Mouse (Mus musculus) neural tube, embryonic 11.5 days (tissue): ENCODE data around the gene Gpr19. TPM values are rescaled to one million over a fixed set of nuclear protein-coding genes. Genes with fewer than 3 reads are reported as not detected.

Source experiments
- ATAC-seq: fragments of 200-750 bp; cut with Nextera tagmentation; 2 replicates; pipeline ENCODE4 v1.8.0; 2017; ENCODE audit warnings: moderate number of reproducible peaks, mild to moderate bottlenecking, moderate TSS enrichment, moderate library complexity; ENCODE audit not compliant: insufficient read depth, low FRiP score, low TSS enrichment
- DNase-seq: peaks from one replicate; pipeline ENCODE4 v3.0.0-alpha.2; 2015; ENCODE audit warnings: low spot score
- H3K27ac ChIP-seq: fragments of 300-500 bp; sonication (generic); 2 replicates; pipeline ENCODE4 v1.5.1; 2014; ENCODE audit warnings: low read depth, mild to moderate bottlenecking, low read length
- H3K27me3 ChIP-seq: fragments of 300-500 bp; sonication (generic); 2 replicates; pipeline ENCODE4 v1.6.1; 2014; ENCODE audit warnings: mild to moderate bottlenecking, low read length, mixed read lengths; ENCODE audit not compliant: control insufficient read depth, insufficient read depth
- H3K36me3 ChIP-seq: fragments of 300-500 bp; sonication (generic); 2 replicates; pipeline ENCODE4 v1.6.1; 2014; ENCODE audit warnings: mild to moderate bottlenecking, low read length, moderate library complexity, mixed read lengths; ENCODE audit not compliant: control insufficient read depth, insufficient read depth
- H3K4me1 ChIP-seq: fragments of 300-500 bp; sonication (generic); 2 replicates; pipeline ENCODE4 v1.6.1; 2014; ENCODE audit warnings: low read length, mixed read lengths; ENCODE audit not compliant: control insufficient read depth, insufficient read depth
- H3K4me2 ChIP-seq: fragments of 300-500 bp; sonication (generic); 2 replicates; pipeline ENCODE4 v1.6.1; 2014; ENCODE audit warnings: low read depth, mild to moderate bottlenecking, moderate library complexity
- H3K4me3 ChIP-seq: fragments of 300-500 bp; sonication (generic); 2 replicates; pipeline ENCODE4 v1.5.1; 2014; ENCODE audit warnings: low read depth, low read length
- H3K9ac ChIP-seq: fragments of 300-500 bp; sonication (generic); 2 replicates; pipeline ENCODE4 v1.6.1; 2014; ENCODE audit warnings: mild to moderate bottlenecking, low read length
- H3K9me3 ChIP-seq: fragments of 300-500 bp; sonication (generic); 2 replicates; pipeline ENCODE4 v1.6.1; 2016; ENCODE audit warnings: low read length; ENCODE audit not compliant: control insufficient read depth
- WGBS: fragments of 180-500 bp; shearing (Covaris S2); extraction: QIAGEN DNeasy Blood & Tissue Kit; methylation state at CpG from one replicate; pipeline ENCODE4 v1.1.7; 2014; 5-methylcytosine and 5-hydroxymethylcytosine counted together
- polyA plus RNA-seq: library from polyadenylated mRNA; unstranded; fragments of >200 nt; fragmentation: Nextera tagmentation; extraction: Ambion mirVana; gene quantifications from 2 replicates; pipeline ENCODE4 v1.2.1, GENCODE M21; 2014

Gpr19 gene
- polyA plus RNA-seq, 1 experiment from 2014 or later = 31.0 TPM

DNA sequence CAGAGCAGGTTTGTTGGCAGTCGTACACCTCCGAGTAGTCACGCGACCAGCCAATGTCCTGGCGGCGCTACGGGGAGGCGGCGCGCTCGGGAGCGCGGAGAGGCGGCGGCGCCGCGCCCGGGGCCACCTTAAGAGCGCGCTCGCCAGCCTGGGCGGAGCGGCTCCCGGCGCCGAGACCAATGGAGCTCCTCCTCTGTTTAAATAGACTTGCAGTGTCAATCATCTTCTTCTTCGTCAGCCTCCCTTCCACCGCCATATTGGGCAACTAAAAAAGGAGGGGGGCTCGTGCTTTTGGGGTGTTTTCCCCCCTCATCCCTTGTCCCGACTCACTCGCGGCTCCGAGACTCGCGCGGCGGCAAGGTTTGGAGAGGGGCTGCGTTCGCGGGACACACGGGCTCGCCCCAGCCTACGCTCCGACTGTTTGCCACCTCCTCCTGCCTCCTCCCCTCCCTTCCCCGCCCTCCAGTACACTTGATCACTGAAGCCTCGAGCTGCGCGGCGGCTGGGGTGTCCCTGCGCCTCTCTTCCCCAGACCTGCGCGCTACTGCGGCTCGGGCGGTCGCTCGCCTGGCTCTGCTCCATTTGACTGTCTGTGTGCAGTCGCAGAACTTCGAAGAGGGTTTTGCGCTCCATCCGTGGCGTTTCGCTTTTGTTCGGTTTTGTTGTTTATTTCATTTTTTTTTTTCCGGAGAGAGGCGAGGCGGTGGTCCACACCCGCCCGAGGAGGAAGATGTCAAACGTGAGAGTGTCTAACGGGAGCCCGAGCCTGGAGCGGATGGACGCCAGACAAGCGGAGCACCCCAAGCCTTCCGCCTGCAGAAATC, 22.0 kb upstream of the Gpr19 start, which contains the start of gene Cdkn1b:
Gene Cdkn1b, plus strand, starts transcription at position 212 of the 824 bp plus-strand sequence.
- DNase-seq (peak; percentile 95), ATAC-seq (peak; percentile 95)
- Histone ChIP-seq H3K27ac (peak within 1 kb of the TSS; percentile 92), H3K27me3 (no peaks in the 10 kb centered on the region), H3K9ac (peak within 1 kb of the TSS; percentile 91), H3K36me3 (no peaks in the 10 kb centered on the region), H3K9me3 (no peaks in the 10 kb centered on the region), H3K4me3 (peak within 1 kb of the TSS; percentile 96), H3K4me2 (peak within 1 kb of the TSS; percentile 94), H3K4me1 (peaks cover 15% of the 10 kb centered on the region; the same call in 1 of the 2 replicates)
- WGBS = under 1% methylated on average over 77 of the region's 77 CpGs

DNA sequence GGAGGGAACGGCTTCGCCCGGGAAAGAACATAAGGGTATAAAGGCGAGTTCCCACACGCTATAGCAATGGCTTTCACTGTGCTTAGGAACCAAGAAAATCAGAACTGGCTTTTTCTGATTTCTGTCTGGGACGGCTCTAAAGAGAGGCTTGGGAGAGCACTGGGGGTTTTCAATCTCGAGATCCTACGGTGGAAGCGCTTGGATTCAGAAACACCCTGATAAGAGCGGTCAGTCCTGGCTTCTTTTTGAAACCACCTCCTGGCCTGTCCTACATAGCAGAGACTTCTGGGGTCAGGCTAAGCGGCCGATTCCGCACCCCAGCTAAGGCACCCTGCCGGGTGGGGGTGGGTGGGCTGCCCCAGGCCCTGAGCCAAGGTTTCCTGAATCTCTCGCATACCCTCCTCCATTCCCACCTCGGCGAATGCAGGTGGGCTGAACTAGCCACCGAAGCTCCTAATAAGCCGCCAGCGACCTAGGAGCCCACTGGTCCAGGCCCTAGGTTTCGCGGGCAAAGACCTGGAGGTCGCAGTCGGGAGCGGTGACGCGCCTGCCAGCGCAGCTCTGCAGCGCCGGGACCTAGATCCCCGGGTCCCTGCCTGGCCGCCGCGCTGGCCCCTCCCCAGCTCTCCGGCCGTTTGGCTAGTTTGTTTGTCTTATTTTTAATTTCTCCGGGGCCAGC, 21.3 kb upstream of the Gpr19 start:
- Histone ChIP-seq H3K27me3 (no peaks in the 10 kb centered on the region), H3K4me2 (peak overlapping the region; percentile 94), H3K36me3 (no peaks in the 10 kb centered on the region), H3K4me1 (peaks cover 15% of the 10 kb centered on the region; the same call in 1 of the 2 replicates), H3K9me3 (no peaks in the 10 kb centered on the region), H3K4me3 (peak overlapping the region; percentile 96), H3K27ac (peak overlapping the region; percentile 92), H3K9ac (peak overlapping the region; percentile 91)
- DNase-seq = no peak
- 2% methylated on average over 36 of the region's 37 CpGs for WGBS
- peak; percentile 80 for ATAC-seq

DNA sequence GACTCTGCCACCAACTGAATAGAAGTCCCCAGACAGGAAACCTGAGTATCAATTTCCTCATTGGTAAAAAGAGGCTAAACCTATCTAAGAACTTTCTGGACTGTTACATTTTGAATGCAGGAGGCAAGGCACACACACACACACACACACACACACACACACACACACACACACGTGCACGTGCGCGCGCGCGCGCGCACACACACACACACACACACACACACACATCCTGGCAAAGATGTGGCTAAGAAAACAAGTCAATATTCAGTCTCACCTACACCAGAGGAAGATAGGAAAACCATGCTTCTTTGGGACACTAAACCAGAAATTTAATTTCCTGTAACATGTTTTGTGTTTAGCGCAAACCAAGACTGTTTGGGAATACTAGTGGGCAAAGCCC, 20.4 kb upstream of the Gpr19 start:
- H3K27me3 ChIP-seq = no peaks in the 10 kb centered on the region
- no peak for DNase-seq
- WGBS = 95% methylated on average over 10 of the region's 10 CpGs
- H3K4me1 ChIP-seq = peaks cover 15% of the 10 kb centered on the region; the same call in 1 of the 2 replicates
- no peak overlapping the region for H3K9ac ChIP-seq
- H3K27ac ChIP-seq = no peak overlapping the region
- H3K9me3 ChIP-seq = no peaks in the 10 kb centered on the region
- H3K36me3 ChIP-seq = no peaks in the 10 kb centered on the region
- ATAC-seq = no peak
- H3K4me3 ChIP-seq = no peak overlapping the region
- H3K4me2 ChIP-seq = no peak overlapping the region

DNA sequence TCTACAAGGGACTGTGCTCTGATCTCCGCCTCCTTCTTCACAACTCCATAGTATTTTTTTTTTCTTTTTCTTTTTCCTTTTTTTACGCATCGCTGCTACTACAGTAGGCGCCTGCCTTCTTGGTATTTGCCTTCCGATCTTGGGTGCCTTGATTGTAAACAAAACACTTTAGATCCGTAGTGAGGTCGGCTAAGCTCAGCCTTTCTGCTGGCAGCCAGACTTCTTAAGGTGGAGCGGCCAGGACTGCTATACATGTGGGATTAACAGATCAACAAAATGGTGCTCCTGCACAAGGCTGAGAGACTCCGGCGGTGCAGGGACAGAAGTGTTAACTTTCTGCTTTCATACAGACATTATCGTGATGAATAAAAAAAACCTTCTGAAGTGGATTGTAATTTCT, 18.7 kb upstream of the Gpr19 start:
- Histone ChIP-seq H3K4me3 (peak overlapping the region; percentile 38), H3K4me1 (peaks cover 6% of the 10 kb centered on the region; the same call in 1 of the 2 replicates), H3K4me2 (peak overlapping the region; percentile 63), H3K36me3 (no peaks in the 10 kb centered on the region), H3K27ac (no peak overlapping the region), H3K9ac (peak overlapping the region; percentile 15), H3K27me3 (no peaks in the 10 kb centered on the region), H3K9me3 (no peaks in the 10 kb centered on the region)
- 4% methylated on average over 11 of the region's 11 CpGs for WGBS
- no peak for ATAC-seq
- DNase-seq = peak; percentile 58

DNA sequence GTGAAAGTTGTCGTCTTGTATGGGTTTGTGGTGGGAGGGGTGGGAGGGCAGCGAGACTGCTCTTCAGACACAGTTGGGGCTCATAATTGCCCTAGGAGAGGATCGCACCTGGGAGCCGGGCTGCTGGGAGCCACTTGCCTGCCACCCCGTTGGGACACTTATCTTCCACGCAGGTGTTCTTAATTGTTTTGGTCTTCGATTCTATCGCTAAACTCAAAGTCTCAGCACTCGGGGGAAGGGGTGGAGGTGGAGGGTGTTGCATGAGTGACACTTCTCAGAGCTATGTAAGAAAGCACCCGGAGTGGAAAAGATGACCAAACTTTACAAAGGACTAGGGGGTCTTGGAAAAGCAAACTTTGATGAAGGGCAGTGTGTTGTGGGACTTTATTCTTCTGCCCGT, 18.3 kb upstream of the Gpr19 start:
- DNase-seq (no peak), ATAC-seq (no peak)
- H3K9ac ChIP-seq = peak overlapping the region; percentile 15
- H3K36me3 ChIP-seq = no peaks in the 10 kb centered on the region
- no peak overlapping the region for H3K27ac ChIP-seq
- peaks cover 3% of the 10 kb centered on the region; the same call in 1 of the 2 replicates for H3K4me1 ChIP-seq
- no peaks in the 10 kb centered on the region for H3K27me3 ChIP-seq
- H3K4me2 ChIP-seq = peak overlapping the region; percentile 63
- under 1% methylated on average over 11 of the region's 11 CpGs for WGBS
- H3K9me3 ChIP-seq = no peaks in the 10 kb centered on the region
- peak overlapping the region; percentile 38 for H3K4me3 ChIP-seq

DNA sequence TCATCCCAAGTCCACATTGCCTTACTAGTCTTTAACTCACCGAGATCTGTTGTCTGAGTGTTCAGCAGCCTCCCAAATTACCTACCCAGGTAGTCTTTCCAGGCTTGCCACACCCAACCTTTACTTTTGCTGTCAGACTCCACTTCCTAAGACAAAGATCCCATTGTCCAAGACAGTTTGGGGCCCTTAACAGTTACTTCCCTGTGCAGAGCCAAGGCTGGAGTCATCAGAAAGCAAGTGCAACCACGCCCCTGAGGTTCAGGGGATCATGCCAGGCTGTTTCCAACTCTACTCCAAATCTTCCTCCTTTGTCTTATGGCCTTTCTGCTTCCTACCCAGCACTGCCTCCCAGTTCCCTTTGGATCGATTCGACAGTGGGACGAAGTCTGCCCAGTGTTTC, 16.1 kb upstream of the Gpr19 start:
- Histone ChIP-seq H3K4me2 (no peak overlapping the region), H3K4me3 (no peak overlapping the region), H3K27me3 (no peaks in the 10 kb centered on the region), H3K36me3 (no peaks in the 10 kb centered on the region), H3K9ac (no peak overlapping the region), H3K4me1 (peaks cover 3% of the 10 kb centered on the region; the same call in 1 of the 2 replicates), H3K27ac (no peak overlapping the region), H3K9me3 (no peaks in the 10 kb centered on the region)
- no peak for ATAC-seq
- WGBS = 85% methylated on average over 5 of the region's 5 CpGs
- no peak for DNase-seq

DNA sequence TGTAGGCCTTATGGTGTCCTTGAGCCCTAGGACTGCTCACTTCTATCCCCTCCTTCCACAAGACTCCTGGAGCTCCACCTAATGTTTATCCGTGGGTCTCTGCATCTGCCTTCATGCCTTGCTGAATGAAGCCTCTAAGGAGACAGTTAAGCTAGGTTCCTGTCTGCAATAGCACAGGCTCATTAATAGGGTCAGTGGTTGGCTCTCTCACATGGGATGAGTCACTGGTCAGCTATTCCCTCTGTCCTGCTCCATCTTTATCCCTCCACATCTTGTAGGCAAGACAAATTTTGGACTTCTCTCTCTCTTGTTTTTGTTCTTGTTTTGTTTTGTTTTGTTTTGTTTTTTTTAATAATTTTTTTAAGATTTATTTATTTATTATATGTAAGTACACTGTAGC, 7.4 kb upstream of the Gpr19 start:
- H3K4me3 ChIP-seq = no peak overlapping the region
- H3K4me2 ChIP-seq = no peak overlapping the region
- 83% methylated on average over 1 of the region's 1 CpGs for WGBS
- no peak overlapping the region for H3K9ac ChIP-seq
- no peak overlapping the region for H3K27ac ChIP-seq
- ATAC-seq (no peak), DNase-seq (no peak)
- no peaks in the 10 kb centered on the region for H3K4me1 ChIP-seq
- H3K27me3 ChIP-seq = no peaks in the 10 kb centered on the region
- no peaks in the 10 kb centered on the region for H3K36me3 ChIP-seq
- no peaks in the 10 kb centered on the region for H3K9me3 ChIP-seq

DNA sequence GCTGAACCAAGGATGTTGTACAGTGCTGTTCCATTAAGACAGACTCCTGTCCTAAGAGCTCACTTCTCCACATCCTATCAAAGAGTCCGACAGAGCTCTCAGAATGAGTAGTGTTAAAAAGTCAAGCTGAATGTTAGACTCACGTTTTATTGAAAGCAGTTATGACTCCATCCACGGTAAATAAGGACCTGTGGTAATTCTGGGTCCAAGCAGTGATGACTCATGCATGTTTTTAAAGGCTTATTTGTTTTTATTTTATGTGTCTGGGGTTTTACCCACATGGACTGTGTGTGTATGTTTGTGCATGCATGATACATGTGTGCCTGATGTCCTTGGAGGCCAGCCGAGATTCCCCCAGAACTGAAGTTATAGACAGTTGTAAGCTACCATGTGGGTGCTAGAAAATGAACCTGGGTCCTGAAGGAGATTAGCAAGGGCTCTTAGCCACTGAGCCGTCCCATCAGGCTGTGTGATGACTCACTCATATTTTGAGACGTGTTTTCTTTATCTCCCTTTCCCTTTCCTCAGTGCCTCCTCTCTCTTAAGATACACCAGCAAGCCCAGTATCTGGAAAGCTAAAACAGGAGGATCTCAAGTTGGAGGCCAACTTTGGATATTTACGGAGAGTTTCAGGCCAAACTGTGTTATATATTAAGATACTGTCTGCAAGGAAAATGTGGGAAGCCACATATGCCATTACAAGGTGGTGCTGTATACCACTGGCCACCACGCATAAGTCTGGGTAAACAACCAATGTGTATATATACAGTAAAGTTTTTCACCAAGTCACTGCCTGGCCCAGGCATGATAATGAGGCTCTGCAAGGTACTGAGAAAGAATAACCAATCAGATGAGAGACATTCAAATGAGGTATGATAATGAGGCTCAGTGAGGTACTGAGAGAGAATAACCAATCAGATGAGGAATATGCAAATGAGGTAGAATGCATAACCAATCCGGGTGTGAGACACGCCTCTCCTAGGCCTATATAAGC, 5.8 kb upstream of the Gpr19 start:
- Histone ChIP-seq H3K4me1 (no peaks in the 10 kb centered on the region), H3K9ac (no peak overlapping the region), H3K36me3 (no peaks in the 10 kb centered on the region), H3K27me3 (no peaks in the 10 kb centered on the region), H3K4me3 (no peak overlapping the region), H3K4me2 (no peak overlapping the region), H3K9me3 (no peaks in the 10 kb centered on the region), H3K27ac (no peak overlapping the region)
- ATAC-seq (no peak), DNase-seq (no peak)
- 95% methylated on average over 10 of the region's 10 CpGs for WGBS
